Mouse (Mus musculus) left cerebral cortex, adult 11 months (tissue): Measurements from ENCODE around the gene Trub1.

Source experiments
- DNase-seq: peaks from one replicate; pipeline ENCODE4 v3.0.0; 2022; ENCODE audit warnings: low spot score

The Trub1 gene

GRCm38 (mm10) chr19:57442936-57443657 is 9.6 kb upstream of the Trub1 start:
- no peak for DNase-seq

GRCm38 (mm10) chr19:57445049-57445448 is 7.7 kb upstream of the Trub1 start:
- DNase-seq: no peak

- no peak for DNase-seq
Measured at GRCm38 (mm10) chr19:57450849-57451248, 1.9 kb upstream of the Trub1 start.

- DNase-seq: no peak
Measured at GRCm38 (mm10) chr19:57451762-57452161, 950 bp upstream of the Trub1 start.

GRCm38 (mm10) chr19:57453218-57453600 is 497 bp downstream of the Trub1 start:
- no peak for DNase-seq

GRCm38 (mm10) chr19:57455286-57455960 is 2.7 kb downstream of the Trub1 start:
- DNase-seq: no peak

GRCm38 (mm10) chr19:57457075-57457474 is 4.4 kb downstream of the Trub1 start:
- no peak for DNase-seq

GRCm38 (mm10) chr19:57463741-57464140 is 11.0 kb downstream of the Trub1 start:
- DNase-seq: no peak

- no peak for DNase-seq
Measured at GRCm38 (mm10) chr19:57465742-57466141, 13.0 kb downstream of the Trub1 start.

- peak; percentile 31 for DNase-seq
Measured at GRCm38 (mm10) chr19:57471033-57471432, 18.3 kb downstream of the Trub1 start.

GRCm38 (mm10) chr19:57472169-57472568 is 19.5 kb downstream of the Trub1 start:
- DNase-seq: no peak

- no peak for DNase-seq
Measured at GRCm38 (mm10) chr19:57473301-57473700, 20.6 kb downstream of the Trub1 start.

GRCm38 (mm10) chr19:57475298-57475697 is 22.6 kb downstream of the Trub1 start:
- no peak for DNase-seq

- DNase-seq: no peak
Measured at GRCm38 (mm10) chr19:57477310-57477709, 24.6 kb downstream of the Trub1 start.

GRCm38 (mm10) chr19:57478056-57478455 is 25.3 kb downstream of the Trub1 start:
- no peak for DNase-seq

GRCm38 (mm10) chr19:57479886-57480655 is 27.4 kb downstream of the Trub1 start:
- no peak for DNase-seq

- no peak for DNase-seq
Measured at GRCm38 (mm10) chr19:57481743-57482259, 29.1 kb downstream of the Trub1 start.

- no peak for DNase-seq
Measured at GRCm38 (mm10) chr19:57482815-57483214, 30.1 kb downstream of the Trub1 start.

- no peak for DNase-seq
Measured at GRCm38 (mm10) chr19:57487051-57487658, 34.4 kb downstream of the Trub1 start.

GRCm38 (mm10) chr19:57489527-57489926 is 36.8 kb downstream of the Trub1 start:
- no peak for DNase-seq

- no peak for DNase-seq
Measured at GRCm38 (mm10) chr19:57491030-57491429, 38.3 kb downstream of the Trub1 start.

GRCm38 (mm10) chr19:57494020-57494419 is 41.3 kb downstream of the Trub1 start:
- DNase-seq: no peak
